Mouse (Mus musculus) megakaryocyte, embryonic 14.5 days (primary cell): ENCODE data around the gene Ndufb5. TPM values are rescaled to one million over a fixed set of nuclear protein-coding genes. Genes with fewer than 3 reads are reported as not detected.
A peak's percentile ranks its signal among the peaks of the same experiment; 100 is the strongest.
"Not testable (repeated sequence)": the region's sequence is repeated elsewhere in the genome, so short reads cannot be mapped to it uniquely, and the experiment has no call there.

Experiments used
- H3K27me3 ChIP-seq: replicated peaks from 2 replicates; pipeline ENCODE3; 2012; ENCODE audit warnings: inconsistent platforms
- H3K36me3 ChIP-seq: replicated peaks from 2 replicates; pipeline ENCODE3; 2012; ENCODE audit warnings: low read length, inconsistent platforms, mixed read lengths
- H3K4me1 ChIP-seq: 2 replicates; pipeline ENCODE4 v1.6.1; 2012; ENCODE audit warnings: inconsistent platforms
- H3K4me3 ChIP-seq: replicated peaks from 2 replicates; pipeline ENCODE3; 2012; ENCODE audit warnings: moderate library complexity, mild to moderate bottlenecking, inconsistent platforms
- H3K9me3 ChIP-seq: 2 replicates; pipeline ENCODE4 v1.6.1; 2012; ENCODE audit warnings: inconsistent platforms
- FLI1 ChIP-seq: IDR thresholded peaks from 2 replicates; pipeline ENCODE4 v1.6.1; 2012; ENCODE audit warnings: low read length, inconsistent platforms, mixed read lengths
- GATA1 ChIP-seq: IDR thresholded peaks from 3 replicates; pipeline ENCODE4 v1.6.1; 2012; ENCODE audit warnings: mixed read lengths, low read length, inconsistent platforms, borderline replicate concordance
- polyA plus RNA-seq: library from polyadenylated mRNA; stranded (reverse); fragments of >175 nt; gene quantifications from 2 replicates; pipeline ENCODE4 v1.2.3, GENCODE M21; 2012; ENCODE audit warnings: low replicate concordance; ENCODE audit not compliant: insufficient read depth

The Ndufb5 gene
- 25.7 and 40.0 TPM in 2 replicates for polyA plus RNA-seq

DNA sequence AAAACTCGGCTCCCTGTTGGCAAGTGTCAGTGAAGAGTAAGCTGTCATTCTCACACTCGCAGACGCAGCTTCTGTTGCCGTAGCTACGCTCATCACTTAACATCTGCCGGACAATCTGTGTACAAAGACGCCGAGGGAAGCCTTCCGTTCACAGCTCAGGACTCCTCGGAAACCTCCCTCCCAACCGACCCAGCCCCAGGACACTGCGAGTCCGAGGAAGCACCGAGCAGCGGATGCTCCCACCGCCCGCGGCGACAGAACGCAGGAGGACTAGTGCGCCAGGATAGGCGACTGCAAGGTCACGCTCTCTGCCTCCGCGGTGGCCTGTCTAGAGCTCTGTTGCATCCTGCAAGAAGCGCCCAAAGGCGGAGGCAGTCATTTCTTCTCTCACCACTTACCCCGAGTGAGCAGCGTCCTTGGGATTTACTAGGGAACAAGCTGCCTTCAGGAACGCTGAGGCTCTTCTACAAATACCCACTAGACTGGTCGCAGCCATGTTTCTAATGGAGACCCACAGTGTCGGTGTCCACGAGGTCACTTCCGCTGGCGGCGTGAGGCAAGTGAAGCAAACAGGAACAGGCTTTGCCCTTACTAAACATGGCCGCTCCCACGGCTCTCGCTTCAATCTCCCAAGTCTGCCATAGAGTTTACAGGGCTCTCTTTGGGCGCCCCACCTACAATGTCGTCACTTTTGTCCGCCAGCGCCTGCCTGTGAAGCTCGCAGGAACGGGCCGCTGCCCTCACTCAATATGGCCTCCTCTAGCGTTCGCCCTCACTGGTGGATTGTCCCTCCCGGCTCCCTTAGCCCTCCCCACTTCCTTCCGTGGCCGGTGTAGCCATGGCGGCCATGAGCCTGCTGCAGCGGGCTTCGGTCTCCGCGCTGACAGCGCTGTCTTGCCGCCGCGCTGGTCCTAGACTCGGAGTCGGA lies at the start of gene Ndufb5:
Gene Ndufb5, plus strand, starts transcription at position 747 of the 928 bp plus-strand sequence.
- peak; percentile 6; the same call in 1 of the 2 replicates for TF ChIP-seq FLI1
- no peak for TF ChIP-seq GATA1
- H3K4me3 ChIP-seq, result peak within 1 kb of the TSS; percentile 100

DNA sequence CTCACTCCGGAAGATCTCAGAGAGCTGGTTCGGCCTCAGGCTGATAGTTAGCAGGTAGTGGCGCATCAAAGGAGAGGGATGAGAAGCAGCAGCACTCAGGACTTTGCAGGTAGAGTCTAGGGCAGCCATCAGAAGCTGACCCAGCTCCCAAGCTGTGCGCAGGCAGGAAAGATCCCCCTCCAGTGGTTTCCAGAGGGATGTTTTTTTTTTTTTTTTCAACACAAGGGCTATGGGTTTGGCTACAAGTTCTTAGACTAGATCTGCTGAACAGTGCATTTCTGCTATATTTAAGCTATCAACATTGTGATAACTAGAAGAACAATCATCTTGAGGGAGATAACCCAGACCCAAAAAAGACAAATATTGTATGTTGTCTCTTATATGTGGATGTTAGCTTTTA lies 49.6 kb upstream of the Ndufb5 start:
- Histone ChIP-seq H3K4me1 (peaks cover 16% of the 10 kb centered on the region; the same call in 1 of the 2 replicates), H3K27me3 (peaks cover 7% of the 10 kb centered on the region), H3K9me3 (no peaks in the 10 kb centered on the region), H3K4me3 (no peak overlapping the region), H3K36me3 (no peaks in the 10 kb centered on the region)
- no peak for TF ChIP-seq GATA1
- no peak for TF ChIP-seq FLI1

More for the DNA sequence above, at the start of gene Ndufb5:
- Histone ChIP-seq H3K36me3 (peaks cover 40% of the 10 kb centered on the region), H3K4me1 (peaks cover 46% of the 10 kb centered on the region), H3K9me3 (no peaks in the 10 kb centered on the region), H3K27me3 (no peaks in the 10 kb centered on the region)

GRCm38 (mm10) chr3:32689567-32689999 lies 47.2 kb upstream of the Ndufb5 start:
- H3K36me3 ChIP-seq, result no peaks in the 10 kb centered on the region
- peaks cover 5% of the 10 kb centered on the region for H3K27me3 ChIP-seq
- peaks cover 26% of the 10 kb centered on the region for H3K4me1 ChIP-seq
- H3K4me3 ChIP-seq, result no peak overlapping the region
- H3K9me3 ChIP-seq, result no peaks in the 10 kb centered on the region
- TF ChIP-seq GATA1 (no peak), FLI1 (no peak)

- peaks cover 5% of the 10 kb centered on the region for H3K27me3 ChIP-seq
- peaks cover 30% of the 10 kb centered on the region for H3K4me1 ChIP-seq
- no peaks in the 10 kb centered on the region for H3K9me3 ChIP-seq
- TF ChIP-seq FLI1 (no peak), GATA1 (no peak)
- no peak overlapping the region for H3K4me3 ChIP-seq
- H3K36me3 ChIP-seq, result no peaks in the 10 kb centered on the region
Observed at GRCm38 (mm10) chr3:32690008-32690407, 46.8 kb upstream of the Ndufb5 start.

DNA sequence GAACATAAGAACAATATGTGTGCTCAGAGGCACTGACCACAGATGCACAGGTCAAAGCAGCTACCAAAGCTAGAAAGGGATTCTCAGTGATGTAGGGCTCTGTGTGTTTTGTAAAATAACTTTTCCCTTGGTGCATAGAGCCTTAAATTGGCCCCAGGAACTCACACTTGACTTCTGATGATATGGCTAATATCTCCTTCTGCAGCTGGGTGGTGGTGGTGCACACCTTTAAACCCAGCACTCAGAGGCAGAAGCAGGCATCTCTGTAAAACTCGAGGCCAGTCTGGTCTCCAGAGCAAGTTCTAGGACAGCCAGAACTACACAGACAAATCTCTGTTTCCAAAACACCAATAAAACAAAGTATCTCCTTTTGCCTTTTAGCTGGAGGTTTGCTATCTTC lies 45.9 kb upstream of the Ndufb5 start:
- no peaks in the 10 kb centered on the region for H3K36me3 ChIP-seq
- H3K27me3 ChIP-seq, result peaks cover 5% of the 10 kb centered on the region
- no peak overlapping the region for H3K4me3 ChIP-seq
- H3K9me3 ChIP-seq, result no peaks in the 10 kb centered on the region
- TF ChIP-seq GATA1 (no peak), FLI1 (no peak)
- H3K4me1 ChIP-seq, result peaks cover 39% of the 10 kb centered on the region

DNA sequence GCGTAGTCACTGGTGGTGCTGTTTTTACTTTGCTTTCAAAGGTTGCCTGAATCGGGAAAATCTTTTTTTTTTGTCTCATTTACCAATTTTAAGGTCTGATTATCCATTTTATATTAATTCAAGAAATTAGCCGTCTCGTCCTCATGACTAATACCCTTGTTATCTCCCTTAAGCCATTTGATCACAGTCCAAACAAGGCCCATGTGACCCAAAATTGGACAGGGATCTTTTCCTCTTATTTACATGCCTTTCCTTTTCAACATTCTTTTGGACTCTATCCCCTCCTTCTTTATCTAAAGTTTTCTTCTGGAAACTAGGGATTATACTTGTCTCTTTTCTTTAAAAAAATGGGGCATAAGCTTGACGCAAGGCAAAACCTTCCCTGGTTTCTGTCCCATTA lies 44.9 kb upstream of the Ndufb5 start:
- TF ChIP-seq FLI1, result no peak
- TF ChIP-seq GATA1, result no peak
- no peaks in the 10 kb centered on the region for H3K9me3 ChIP-seq
- no peak overlapping the region for H3K4me3 ChIP-seq
- no peaks in the 10 kb centered on the region for H3K36me3 ChIP-seq
- H3K4me1 ChIP-seq, result peaks cover 40% of the 10 kb centered on the region
- H3K27me3 ChIP-seq, result no peaks in the 10 kb centered on the region

DNA sequence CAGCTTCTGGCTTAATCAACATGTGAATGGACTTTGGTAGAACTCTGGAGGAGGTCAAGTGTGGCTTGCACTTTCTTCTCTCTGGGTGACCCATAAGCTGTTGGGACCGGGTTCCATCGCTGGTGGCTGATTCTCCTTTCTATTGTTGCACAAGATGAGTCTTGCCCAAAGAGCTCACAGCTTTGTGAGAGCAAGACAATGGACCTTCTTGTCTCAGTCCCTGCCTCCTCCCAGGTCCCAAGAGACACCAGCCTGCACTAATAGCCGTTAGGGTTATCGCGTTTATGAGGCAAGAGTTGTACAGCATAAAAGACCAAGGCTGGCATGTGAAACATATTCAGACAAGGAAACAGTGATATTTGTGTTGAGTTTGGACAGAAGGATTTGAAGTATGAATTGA lies 42.6 kb upstream of the Ndufb5 start:
- Histone ChIP-seq H3K27me3 (no peaks in the 10 kb centered on the region), H3K4me1 (peaks cover 47% of the 10 kb centered on the region), H3K36me3 (no peaks in the 10 kb centered on the region), H3K9me3 (no peaks in the 10 kb centered on the region), H3K4me3 (no peak overlapping the region)
- no peak for TF ChIP-seq GATA1
- TF ChIP-seq FLI1, result no peak

- peak overlapping the region; percentile 69 for H3K4me3 ChIP-seq
- no peak for TF ChIP-seq FLI1
- TF ChIP-seq GATA1, result no peak
- H3K4me1 ChIP-seq, result peaks cover 42% of the 10 kb centered on the region
- H3K27me3 ChIP-seq, result no peaks in the 10 kb centered on the region
- no peaks in the 10 kb centered on the region for H3K9me3 ChIP-seq
- no peaks in the 10 kb centered on the region for H3K36me3 ChIP-seq
Observed at GRCm38 (mm10) chr3:32694737-32695582, 41.8 kb upstream of the Ndufb5 start.

DNA sequence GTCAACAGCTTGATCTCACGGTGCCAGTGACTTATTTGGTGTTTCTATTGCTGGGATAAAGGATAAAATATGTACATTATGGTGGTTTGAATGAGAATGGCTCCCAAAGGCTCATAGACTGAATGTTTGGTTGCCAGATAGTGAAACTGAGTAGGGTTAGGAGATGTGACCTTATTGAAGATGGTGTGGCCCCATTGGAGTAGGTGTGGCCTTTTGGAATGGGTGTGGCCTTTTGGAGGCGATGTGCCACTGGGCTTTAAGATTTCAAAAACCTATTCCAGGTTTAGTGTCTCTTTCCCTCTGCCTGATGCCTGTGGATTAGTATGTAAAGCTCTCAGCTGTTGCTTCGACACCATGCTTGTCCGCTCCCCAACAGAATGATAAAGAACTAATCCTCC lies 41.2 kb upstream of the Ndufb5 start:
- H3K4me1 ChIP-seq, result peaks cover 40% of the 10 kb centered on the region
- H3K9me3 ChIP-seq, result no peaks in the 10 kb centered on the region
- no peaks in the 10 kb centered on the region for H3K27me3 ChIP-seq
- TF ChIP-seq FLI1 (no peak), GATA1 (no peak)
- H3K4me3 ChIP-seq, result no peak overlapping the region
- H3K36me3 ChIP-seq, result no peaks in the 10 kb centered on the region

GRCm38 (mm10) chr3:32698228-32698863 lies 38.4 kb upstream of the Ndufb5 start:
- H3K4me3 ChIP-seq, result no peak overlapping the region
- no peaks in the 10 kb centered on the region for H3K36me3 ChIP-seq
- no peaks in the 10 kb centered on the region for H3K9me3 ChIP-seq
- H3K27me3 ChIP-seq, result no peaks in the 10 kb centered on the region
- peaks cover 35% of the 10 kb centered on the region for H3K4me1 ChIP-seq
- TF ChIP-seq FLI1, result no peak
- no peak for TF ChIP-seq GATA1

DNA sequence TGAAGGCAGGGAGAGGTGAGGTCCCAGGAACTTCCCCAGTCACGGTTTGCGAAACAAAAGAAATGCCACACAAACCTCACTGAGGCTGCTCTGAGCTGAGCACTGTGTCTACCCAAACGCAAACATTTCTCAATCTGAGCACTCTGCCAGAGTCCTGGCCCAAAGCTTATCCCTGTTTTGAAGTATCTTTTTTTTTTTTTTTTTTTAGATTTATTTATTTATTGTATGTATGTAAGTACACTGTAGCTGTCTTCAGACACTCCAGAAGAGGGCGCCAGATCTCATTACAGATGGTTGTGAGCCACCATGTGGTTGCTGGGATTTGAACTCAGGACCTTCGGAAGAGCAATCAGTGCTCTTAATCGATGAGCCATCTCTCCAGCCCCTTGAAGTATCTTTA lies 32.8 kb upstream of the Ndufb5 start:
- H3K4me1 ChIP-seq, H3K27me3 ChIP-seq, H3K36me3 ChIP-seq, H3K9me3 ChIP-seq, H3K4me3 ChIP-seq: not testable (repeated sequence)

GRCm38 (mm10) chr3:32704632-32705031 lies 32.2 kb upstream of the Ndufb5 start:
- H3K4me3 ChIP-seq, H3K27me3 ChIP-seq: not testable (repeated sequence)

GRCm38 (mm10) chr3:32705647-32706348 lies 31.0 kb upstream of the Ndufb5 start, which contains the start of gene Actl6a:
TSS of gene Actl6a (plus strand) at chr3:32706298.
- not testable (repeated sequence) for H3K27me3 ChIP-seq, H3K9me3 ChIP-seq, H3K36me3 ChIP-seq
- peak within 1 kb of the TSS; percentile 33 for H3K4me3 ChIP-seq
- H3K4me1 ChIP-seq, result peaks cover 11% of the 10 kb centered on the region; the same call in 1 of the 2 replicates

More at GRCm38 (mm10) chr3:32704632-32705031, 32.2 kb upstream of the Ndufb5 start:
- not testable (repeated sequence) for H3K36me3 ChIP-seq, H3K9me3 ChIP-seq, H3K4me1 ChIP-seq
